Mouse (Mus musculus) liver, postnatal 0 days (tissue): ENCODE measurements at regions not wholly inside any gene's neighbourhood (a gene's known extent, or its start where the extent isn't known, plus 50 kb on each side); places are given as distances from the start of the nearest gene placed in this dataset.

Experiments
- CTCF ChIP-seq: sonication (generic); IDR thresholded peaks from 2 replicates; pipeline ENCODE4 v1.5.1; 2016; ENCODE audit warnings: antibody characterized with exemption, low read depth
- EP300 ChIP-seq: IDR thresholded peaks from 2 replicates; pipeline ENCODE4 v1.6.1; 2016; ENCODE audit warnings: antibody characterized with exemption, low read depth, mild to moderate bottlenecking

DNA sequence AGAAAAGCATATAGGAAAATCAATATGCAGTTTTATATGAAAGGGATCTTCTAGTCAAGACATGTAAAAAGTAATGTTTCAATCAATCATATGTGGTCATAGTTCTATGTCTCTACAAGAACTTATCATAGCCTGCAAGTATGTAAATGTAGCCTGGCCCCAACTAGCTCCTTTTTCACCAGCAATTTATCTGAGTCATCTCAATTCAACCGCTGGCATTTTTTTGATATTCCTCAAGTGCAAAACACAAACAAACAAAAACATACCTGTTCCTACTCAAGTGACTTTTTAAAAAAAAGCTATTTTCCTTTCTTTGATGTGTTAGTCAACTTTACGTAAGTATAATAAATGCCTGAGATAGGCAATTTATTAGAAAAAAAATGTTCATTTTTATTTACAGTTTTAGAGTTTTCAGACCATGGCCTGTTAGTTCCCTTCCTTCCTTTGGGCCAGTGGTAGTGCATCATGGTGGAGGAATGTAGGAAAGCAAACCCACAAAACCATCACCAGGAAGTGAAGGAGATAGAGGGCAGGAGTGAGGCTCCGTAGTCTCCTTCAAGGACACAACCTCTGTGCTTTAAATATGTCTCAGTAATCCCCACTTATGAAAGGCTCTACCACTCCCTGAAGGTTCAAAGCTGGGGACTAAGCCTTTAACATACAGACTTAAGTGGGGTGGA lies 242.7 kb upstream of the Zpld1 start:
- TF ChIP-seq CTCF (no peak), EP300 (no peak)
